Mouse (Mus musculus) granulocyte monocyte progenitor cell, adult 5-6 weeks (primary cell): ENCODE measurements around the gene Tmem44. TPM values are rescaled to one million over a fixed set of nuclear protein-coding genes. Genes with fewer than 3 reads are reported as not detected.

ENCODE experiments used
- ATAC-seq: replicated peaks from 2 replicates; pipeline ENCODE4 v1.8.0; 2016; ENCODE audit warnings: mild to moderate bottlenecking, moderate TSS enrichment, inconsistent platforms; ENCODE audit not compliant: poor library complexity, severe bottlenecking
- total RNA-seq, 2 experiments: library from RNA; stranded (forward) in 1 of 2; stranded (reverse) in 1 of 2; fragments of 200-712, 200-1000 nt in 1 of 2; fragments of >200 nt in 1 of 2; fragmentation: Nextera tagmentation in 1 of 2; gene quantifications; 2 replicates each; pipeline ENCODE4 v1.2.3; 2014 to 2017

The Tmem44 gene
- total RNA-seq (2014; fragmentation: Nextera tagmentation): 1.4 TPM in 1 of 2 replicates, not detected in the other
- total RNA-seq (2017): 0.21 and 0.30 TPM in 2 replicates

GRCm38 (mm10) chr16:30550748-30551192 lies at the start of gene Tmem44:
Gene Tmem44, minus strand, starts transcription at chr16:30550842.
- ATAC-seq: peak; percentile 40

GRCm38 (mm10) chr16:30599491-30600268 lies 49.0 kb upstream of the Tmem44 start, which contains the start of gene Fam43a:
Gene Fam43a, plus strand, starts transcription at chr16:30599723.
- peak; percentile 56 for ATAC-seq

- ATAC-seq: peak; percentile 26
These were observed 46.5 kb upstream of the Tmem44 start for GRCm38 (mm10) chr16:30596959-30597681.

- ATAC-seq: peak; percentile 34
These were observed 45.4 kb upstream of the Tmem44 start for GRCm38 (mm10) chr16:30595835-30596557.

- peak; percentile 29 for ATAC-seq
These were observed 44.7 kb upstream of the Tmem44 start for GRCm38 (mm10) chr16:30595356-30595755.

GRCm38 (mm10) chr16:30591990-30592389 lies 41.3 kb upstream of the Tmem44 start:
- no peak for ATAC-seq

- ATAC-seq: no peak
These were observed 39.9 kb upstream of the Tmem44 start for GRCm38 (mm10) chr16:30590264-30591209.

- ATAC-seq: peak; percentile 92
These were observed 37.1 kb upstream of the Tmem44 start, which contains the start of gene Lsg1 for GRCm38 (mm10) chr16:30587494-30588327. Gene Lsg1, minus strand, starts transcription at chr16:30587592.

- no peak; the same call in 1 of the 2 replicates for ATAC-seq
These were observed 36.4 kb upstream of the Tmem44 start for GRCm38 (mm10) chr16:30586935-30587493.

GRCm38 (mm10) chr16:30580765-30581164 lies 30.1 kb upstream of the Tmem44 start:
- no peak for ATAC-seq

GRCm38 (mm10) chr16:30576392-30576791 lies 25.8 kb upstream of the Tmem44 start:
- no peak for ATAC-seq

- ATAC-seq: no peak
These were observed 25.2 kb upstream of the Tmem44 start for GRCm38 (mm10) chr16:30575815-30576214.

GRCm38 (mm10) chr16:30572239-30572638 lies 21.6 kb upstream of the Tmem44 start:
- ATAC-seq: no peak

GRCm38 (mm10) chr16:30571378-30571777 lies 20.7 kb upstream of the Tmem44 start:
- peak; percentile 62 for ATAC-seq

GRCm38 (mm10) chr16:30570173-30570572 lies 19.5 kb upstream of the Tmem44 start:
- ATAC-seq: no peak

GRCm38 (mm10) chr16:30565631-30566030 lies 15.0 kb upstream of the Tmem44 start:
- no peak for ATAC-seq

GRCm38 (mm10) chr16:30560601-30561000 lies 10.0 kb upstream of the Tmem44 start:
- no peak for ATAC-seq

- ATAC-seq: no peak
These were observed 8.8 kb upstream of the Tmem44 start for GRCm38 (mm10) chr16:30559312-30559992.
